Mouse (Mus musculus): ENCODE measurements around the gene Cnot3. TPM values are rescaled to one million over a fixed set of nuclear protein-coding genes. Genes with fewer than 3 reads are reported as not detected.

Cnot3 gene
- polyA plus RNA-seq, 1 experiment from 2014 or later: 43.5 TPM

- H3K9ac ChIP-seq (ENCODE audit: low read depth, low read length): no peak overlapping the region
- WGBS (ENCODE audit: insufficient replicate concordance): 67% methylated on average over 5 of the region's 5 CpGs
- H3K27me3 ChIP-seq (ENCODE audit: control insufficient read depth, insufficient read depth, low read length): no peaks in the 10 kb centered on the region
- peaks cover 16% of the 10 kb centered on the region; the same call in 1 of the 2 replicates for H3K36me3 ChIP-seq (ENCODE audit: control insufficient read depth, insufficient read depth, low read length)
- H3K27ac ChIP-seq (ENCODE audit: low read depth, low read length): no peak overlapping the region
- H3K9me3 ChIP-seq (replicated peaks; ENCODE audit: control insufficient read depth, low read length): no peaks in the 10 kb centered on the region
- no peak for ATAC-seq (replicated peaks; ENCODE audit: insufficient number of reproducible peaks, low FRiP score, low TSS enrichment)
- H3K4me1 ChIP-seq (ENCODE audit: control insufficient read depth, insufficient read depth, low read length): peaks cover 23% of the 10 kb centered on the region
- no peak overlapping the region for H3K4me3 ChIP-seq (ENCODE audit: low read depth, low read length)
- H3K4me2 ChIP-seq: no peak overlapping the region
Measured at GRCm38 (mm10) chr7:3643412-3643811, 1.7 kb upstream of the Cnot3 start.

- peak overlapping the region; percentile 43; the same call in 1 of the 2 replicates for H3K9ac ChIP-seq (ENCODE audit: low read depth, low read length)
- no peaks in the 10 kb centered on the region for H3K9me3 ChIP-seq (replicated peaks; ENCODE audit: control insufficient read depth, low read length)
- peak overlapping the region; percentile 78 for H3K4me3 ChIP-seq (ENCODE audit: low read depth, low read length)
- 22% methylated on average over 9 of the region's 9 CpGs for WGBS (ENCODE audit: insufficient replicate concordance)
- peaks cover 13% of the 10 kb centered on the region; the same call in 1 of the 2 replicates for H3K36me3 ChIP-seq (ENCODE audit: control insufficient read depth, insufficient read depth, low read length)
- peak overlapping the region; percentile 58 for H3K4me2 ChIP-seq
- H3K27ac ChIP-seq (ENCODE audit: low read depth, low read length): no peak overlapping the region
- H3K27me3 ChIP-seq (ENCODE audit: control insufficient read depth, insufficient read depth, low read length): no peaks in the 10 kb centered on the region
- ATAC-seq (replicated peaks; ENCODE audit: insufficient number of reproducible peaks, low FRiP score, low TSS enrichment): no peak
- H3K4me1 ChIP-seq (ENCODE audit: control insufficient read depth, insufficient read depth, low read length): peaks cover 24% of the 10 kb centered on the region
Measured at GRCm38 (mm10) chr7:3643843-3644242, 1.2 kb upstream of the Cnot3 start.

- Histone ChIP-seq H3K9ac (ENCODE audit: low read depth, low read length) (peak overlapping the region; percentile 43; the same call in 1 of the 2 replicates), H3K9me3 (replicated peaks; ENCODE audit: control insufficient read depth, low read length) (no peaks in the 10 kb centered on the region), H3K36me3 (ENCODE audit: control insufficient read depth, insufficient read depth, low read length) (peaks cover 12% of the 10 kb centered on the region; the same call in 1 of the 2 replicates), H3K27ac (ENCODE audit: low read depth, low read length) (peak overlapping the region; percentile 43; the same call in 1 of the 2 replicates), H3K27me3 (ENCODE audit: control insufficient read depth, insufficient read depth, low read length) (no peaks in the 10 kb centered on the region), H3K4me3 (ENCODE audit: low read depth, low read length) (peak overlapping the region; percentile 78), H3K4me2 (peak overlapping the region; percentile 58), H3K4me1 (ENCODE audit: control insufficient read depth, insufficient read depth, low read length) (peaks cover 24% of the 10 kb centered on the region)
- ATAC-seq (replicated peaks; ENCODE audit: insufficient number of reproducible peaks, low FRiP score, low TSS enrichment): no peak
- WGBS (ENCODE audit: insufficient replicate concordance): 0% methylated on average over 11 of the region's 11 CpGs
Measured at GRCm38 (mm10) chr7:3644348-3644671, 758 bp upstream of the Cnot3 start.

- peak overlapping the region; percentile 78 for H3K4me3 ChIP-seq (ENCODE audit: low read depth, low read length)
- peaks cover 8% of the 10 kb centered on the region; the same call in 1 of the 2 replicates for H3K36me3 ChIP-seq (ENCODE audit: control insufficient read depth, insufficient read depth, low read length)
- H3K9ac ChIP-seq (ENCODE audit: low read depth, low read length): peak overlapping the region; percentile 93
- ATAC-seq (replicated peaks; ENCODE audit: insufficient number of reproducible peaks, low FRiP score, low TSS enrichment): 0 out of 2 replicates have a peak, but pooled peaks have one; percentile 1
- H3K27ac ChIP-seq (ENCODE audit: low read depth, low read length): peak overlapping the region; percentile 98
- H3K27me3 ChIP-seq (ENCODE audit: control insufficient read depth, insufficient read depth, low read length): no peaks in the 10 kb centered on the region
- H3K4me1 ChIP-seq (ENCODE audit: control insufficient read depth, insufficient read depth, low read length): peaks cover 24% of the 10 kb centered on the region
- peak overlapping the region; percentile 89 for H3K4me2 ChIP-seq
- no peaks in the 10 kb centered on the region for H3K9me3 ChIP-seq (replicated peaks; ENCODE audit: control insufficient read depth, low read length)
- under 1% methylated on average over 53 of the region's 58 CpGs for WGBS (ENCODE audit: insufficient replicate concordance)
Measured at GRCm38 (mm10) chr7:3645488-3646025, 489 bp downstream of the Cnot3 start.

- Histone ChIP-seq H3K9ac (ENCODE audit: low read depth, low read length) (peak overlapping the region; percentile 93), H3K4me3 (ENCODE audit: low read depth, low read length) (peak overlapping the region; percentile 78), H3K27me3 (ENCODE audit: control insufficient read depth, insufficient read depth, low read length) (no peaks in the 10 kb centered on the region), H3K27ac (ENCODE audit: low read depth, low read length) (no peak overlapping the region), H3K9me3 (replicated peaks; ENCODE audit: control insufficient read depth, low read length) (no peaks in the 10 kb centered on the region), H3K4me1 (ENCODE audit: control insufficient read depth, insufficient read depth, low read length) (peaks cover 24% of the 10 kb centered on the region), H3K36me3 (ENCODE audit: control insufficient read depth, insufficient read depth, low read length) (peaks cover 6% of the 10 kb centered on the region; the same call in 1 of the 2 replicates), H3K4me2 (peak overlapping the region; percentile 89)
- no peak for ATAC-seq (replicated peaks; ENCODE audit: insufficient number of reproducible peaks, low FRiP score, low TSS enrichment)
- 17% methylated on average over 9 of the region's 9 CpGs for WGBS (ENCODE audit: insufficient replicate concordance)
Measured at GRCm38 (mm10) chr7:3646188-3646587, 1.1 kb downstream of the Cnot3 start.

GRCm38 (mm10) chr7:3646641-3647040, 1.6 kb downstream of the Cnot3 start:
- Histone ChIP-seq H3K9ac (ENCODE audit: low read depth, low read length) (peak overlapping the region; percentile 93), H3K4me3 (ENCODE audit: low read depth, low read length) (peak overlapping the region; percentile 78), H3K27ac (ENCODE audit: low read depth, low read length) (no peak overlapping the region), H3K9me3 (replicated peaks; ENCODE audit: control insufficient read depth, low read length) (no peaks in the 10 kb centered on the region), H3K27me3 (ENCODE audit: control insufficient read depth, insufficient read depth, low read length) (no peaks in the 10 kb centered on the region), H3K4me2 (peak overlapping the region; percentile 89), H3K4me1 (ENCODE audit: control insufficient read depth, insufficient read depth, low read length) (peaks cover 24% of the 10 kb centered on the region), H3K36me3 (ENCODE audit: control insufficient read depth, insufficient read depth, low read length) (peaks cover 9% of the 10 kb centered on the region)
- 63% methylated on average over 4 of the region's 4 CpGs for WGBS (ENCODE audit: insufficient replicate concordance)
- ATAC-seq (replicated peaks; ENCODE audit: insufficient number of reproducible peaks, low FRiP score, low TSS enrichment): no peak

GRCm38 (mm10) chr7:3656966-3657365, 11.9 kb downstream of the Cnot3 start:
- Histone ChIP-seq H3K9me3 (replicated peaks; ENCODE audit: control insufficient read depth, low read length) (no peaks in the 10 kb centered on the region), H3K36me3 (ENCODE audit: control insufficient read depth, insufficient read depth, low read length) (peaks cover 74% of the 10 kb centered on the region)

GRCm38 (mm10) chr7:3658578-3658977, 13.5 kb downstream of the Cnot3 start:
- H3K4me2 ChIP-seq: no peak overlapping the region

More at GRCm38 (mm10) chr7:3656966-3657365, 11.9 kb downstream of the Cnot3 start:
- no peak overlapping the region for H3K4me3 ChIP-seq (ENCODE audit: low read depth, low read length)
- H3K9ac ChIP-seq (ENCODE audit: low read depth, low read length): no peak overlapping the region
- no peak overlapping the region for H3K4me2 ChIP-seq
- no peaks in the 10 kb centered on the region for H3K27me3 ChIP-seq (ENCODE audit: control insufficient read depth, insufficient read depth, low read length)
- H3K4me1 ChIP-seq (ENCODE audit: control insufficient read depth, insufficient read depth, low read length): peaks cover 3% of the 10 kb centered on the region; the same call in 1 of the 2 replicates
- no peak overlapping the region for H3K27ac ChIP-seq (ENCODE audit: low read depth, low read length)
- 79% methylated on average over 4 of the region's 4 CpGs for WGBS (ENCODE audit: insufficient replicate concordance)
- ATAC-seq (replicated peaks; ENCODE audit: insufficient number of reproducible peaks, low FRiP score, low TSS enrichment): no peak

More at GRCm38 (mm10) chr7:3658578-3658977, 13.5 kb downstream of the Cnot3 start:
- Histone ChIP-seq H3K27ac (ENCODE audit: low read depth, low read length) (no peak overlapping the region), H3K36me3 (ENCODE audit: control insufficient read depth, insufficient read depth, low read length) (peaks cover 63% of the 10 kb centered on the region), H3K9ac (ENCODE audit: low read depth, low read length) (no peak overlapping the region), H3K4me1 (ENCODE audit: control insufficient read depth, insufficient read depth, low read length) (peaks cover 5% of the 10 kb centered on the region; the same call in 1 of the 2 replicates), H3K27me3 (ENCODE audit: control insufficient read depth, insufficient read depth, low read length) (no peaks in the 10 kb centered on the region), H3K9me3 (replicated peaks; ENCODE audit: control insufficient read depth, low read length) (no peaks in the 10 kb centered on the region), H3K4me3 (ENCODE audit: low read depth, low read length) (no peak overlapping the region)
- no peak for ATAC-seq (replicated peaks; ENCODE audit: insufficient number of reproducible peaks, low FRiP score, low TSS enrichment)
- WGBS (ENCODE audit: insufficient replicate concordance): 95% methylated on average over 14 of the region's 14 CpGs

Measured in heart, embryonic 11.5 days (tissue).